Mouse (Mus musculus) neural tube, embryonic 11.5 days (tissue): ENCODE measurements around the gene Olfr1245. TPM values are rescaled to one million over a fixed set of nuclear protein-coding genes. Genes with fewer than 3 reads are reported as not detected.

Source experiments
- polyA plus RNA-seq: library from polyadenylated mRNA; unstranded; fragments of >200 nt; fragmentation: Nextera tagmentation; extraction: Ambion mirVana; gene quantifications from 2 replicates; pipeline ENCODE4 v1.2.1, GENCODE M21; 2014

The Olfr1245 gene
- polyA plus RNA-seq, 1 experiment from 2014 or later, result not detected

Other genes with a start within 250 kb of the Olfr1245 start
- gene Olfr1232, start 248.8 kb downstream of the Olfr1245 start, polyA plus RNA-seq, result not detected in 2 replicates
- gene Olfr1233, start 236.0 kb downstream of the Olfr1245 start, polyA plus RNA-seq, result not detected in 2 replicates
- gene Olfr1234, start 213.6 kb downstream of the Olfr1245 start, polyA plus RNA-seq, result not detected in 2 replicates
- gene Olfr1238, start 168.8 kb downstream of the Olfr1245 start, polyA plus RNA-seq, result not detected in 2 replicates
- not detected in 2 replicates for gene Olfr1239, start 158.0 kb downstream of the Olfr1245 start, polyA plus RNA-seq
- not detected in 2 replicates for gene Olfr1240, start 135.4 kb downstream of the Olfr1245 start, polyA plus RNA-seq
- not detected in 2 replicates for gene Olfr1241, start 91.3 kb downstream of the Olfr1245 start, polyA plus RNA-seq
- gene Olfr1242, start 80.1 kb downstream of the Olfr1245 start, polyA plus RNA-seq, result not detected in 2 replicates
- not detected in 2 replicates for gene Olfr1243, start 47.0 kb downstream of the Olfr1245 start, polyA plus RNA-seq
- gene Olfr1246, start 14.7 kb upstream of the Olfr1245 start, polyA plus RNA-seq, result not detected in 2 replicates
- gene Olfr1247, start 35.7 kb upstream of the Olfr1245 start, polyA plus RNA-seq, result not detected in 2 replicates
- not detected in 2 replicates for gene Olfr1248, start 39.8 kb upstream of the Olfr1245 start, polyA plus RNA-seq
- not detected in 2 replicates for gene Olfr1249, start 56.5 kb upstream of the Olfr1245 start, polyA plus RNA-seq
- gene Olfr1250, start 83.0 kb upstream of the Olfr1245 start, polyA plus RNA-seq, result not detected in 2 replicates
- gene Olfr1251, start 93.5 kb upstream of the Olfr1245 start, polyA plus RNA-seq, result not detected in 2 replicates
- gene Olfr1252, start 146.6 kb upstream of the Olfr1245 start, polyA plus RNA-seq, result not detected in 2 replicates
- gene Olfr1253, start 178.6 kb upstream of the Olfr1245 start, polyA plus RNA-seq, result not detected in 2 replicates
- not detected in 2 replicates for gene Olfr1254, start 215.2 kb upstream of the Olfr1245 start, polyA plus RNA-seq
- gene Olfr1255, start 233.6 kb upstream of the Olfr1245 start, polyA plus RNA-seq, result not detected in 2 replicates